9 mouse cellular contexts compared by ENCODE assay signal in genomic region chr5:120565171-120565905, GRCm38 (mm10). TPM values are rescaled to one million over a fixed set of nuclear protein-coding genes. Genes with fewer than 3 reads are reported as not detected.
A peak's percentile ranks its signal among the peaks of the same experiment; 100 is the strongest.
DNase-seq lines count a peak whose midpoint lies in the region; ATAC-seq lines count a peak whose summit lies in the region.
"Had no signal": no experiment of that assay in that cellular context is flagged by ENCODE, and none has a peak within 500 bp of the region (broad histone marks: within the 10 kb centered on the region; RNA-seq: fewer than 3 reads in every experiment).

No protein-coding gene starts in this region.

- no peaks in the 10 kb centered on the region for H3K9me3 ChIP-seq in midbrain, embryonic 10.5 days (replicated peaks)
- H3K9me3 ChIP-seq in midbrain, embryonic 11.5 days (ENCODE audit: control insufficient read depth, low read length) = no peaks in the 10 kb centered on the region
- no peaks in the 10 kb centered on the region for H3K9me3 ChIP-seq in liver, embryonic 11.5 days (ENCODE audit: control insufficient read depth, low read length)

- ATAC-seq in midbrain, embryonic 11.5 days (ENCODE audit: low FRiP score) = no peak
- ATAC-seq in liver, embryonic 11.5 days (replicated peaks; ENCODE audit: low FRiP score) = no peak

- peak; percentile 71 for DNase-seq in cerebellum, adult 9-10 months
- DNase-seq in cerebellum, adult 8-10 months = no peak
- no peak for DNase-seq in midbrain, embryonic 10.5 days (ENCODE audit: low spot score)
- no peak for DNase-seq in midbrain, embryonic 11.5 days (ENCODE audit: low spot score, missing footprints)
- no peak for DNase-seq in liver, embryonic 11.5 days (ENCODE audit: low spot score)
- DNase-seq in yolk sac, embryonic 10.5 days (ENCODE audit: low spot score) = peak; percentile 63
- DNase-seq in right cerebral cortex, adult 18-20 months = no peak
- no peak for DNase-seq in adrenal gland, postnatal 10 days

- H3K4me2 ChIP-seq in midbrain, embryonic 11.5 days = no peak overlapping the region
- H3K4me2 ChIP-seq in liver, embryonic 11.5 days = no peak overlapping the region

- H3K9ac ChIP-seq in midbrain, embryonic 11.5 days (ENCODE audit: low read length) = no peak overlapping the region
- no peak overlapping the region for H3K9ac ChIP-seq in liver, embryonic 11.5 days (ENCODE audit: low read depth, low read length)

- no peaks in the 10 kb centered on the region for H3K36me3 ChIP-seq in midbrain, embryonic 10.5 days
- no peaks in the 10 kb centered on the region for H3K36me3 ChIP-seq in midbrain, embryonic 11.5 days (ENCODE audit: control insufficient read depth, insufficient read depth, low read length)
- H3K36me3 ChIP-seq in liver, embryonic 11.5 days (ENCODE audit: control insufficient read depth, insufficient read depth, low read length) = no peaks in the 10 kb centered on the region

- H3K4me1 ChIP-seq in midbrain, embryonic 10.5 days = peaks cover 84% of the 10 kb centered on the region
- H3K4me1 ChIP-seq in midbrain, embryonic 11.5 days (ENCODE audit: control insufficient read depth, insufficient read depth, low read length) = peaks cover 38% of the 10 kb centered on the region
- H3K4me1 ChIP-seq in liver, embryonic 11.5 days (replicated peaks; ENCODE audit: control insufficient read depth, insufficient read depth, low read length) = peaks cover 58% of the 10 kb centered on the region

- H3K4me3 ChIP-seq in midbrain, embryonic 10.5 days = no peak overlapping the region
- H3K4me3 ChIP-seq in midbrain, embryonic 11.5 days (ENCODE audit: low read depth, low read length) = no peak overlapping the region
- H3K4me3 ChIP-seq in liver, embryonic 11.5 days (ENCODE audit: low read depth, low read length) = no peak overlapping the region

- WGBS in midbrain, embryonic 10.5 days = 50% methylated on average over 15 of the region's 15 CpGs
- WGBS in midbrain, embryonic 11.5 days = 51% methylated on average over 15 of the region's 15 CpGs
- 60% methylated on average over 15 of the region's 15 CpGs for WGBS in liver, embryonic 11.5 days

- no peaks in the 10 kb centered on the region for H3K27me3 ChIP-seq in midbrain, embryonic 10.5 days (ENCODE audit: low read depth, poor library complexity, severe bottlenecking)
- no peaks in the 10 kb centered on the region for H3K27me3 ChIP-seq in midbrain, embryonic 11.5 days (ENCODE audit: control insufficient read depth, insufficient read depth, low read length)
- H3K27me3 ChIP-seq in liver, embryonic 11.5 days (replicated peaks; ENCODE audit: control insufficient read depth, insufficient read depth, low read length) = no peaks in the 10 kb centered on the region

- H3K27ac ChIP-seq in midbrain, embryonic 10.5 days (replicated peaks) = peak overlapping the region; percentile 80
- H3K27ac ChIP-seq in midbrain, embryonic 11.5 days (ENCODE audit: low read depth, low read length) = no peak overlapping the region; the same call in 1 of the 2 replicates
- H3K27ac ChIP-seq in liver, embryonic 11.5 days (ENCODE audit: low read depth, low read length) = peak overlapping the region; percentile 30; the same call in 1 of the 2 replicates
- H3K27ac ChIP-seq: macrophage had no signal

RNA-seq across cellular contexts. Expression of gene Tpcn1, which starts 23.1 kb away (rescaled TPM):
- polyA plus RNA-seq in midbrain, embryonic 10.5 days (2016; fragmentation: Nextera tagmentation; extraction: Ambion mirVana) = 10.3 and 11.1 TPM in 2 replicates
- polyA plus RNA-seq in midbrain, embryonic 11.5 days (2014; fragmentation: Nextera tagmentation; extraction: Ambion mirVana) = 8.6 and 10.8 TPM in 2 replicates
- 27.4 and 29.7 TPM in 2 replicates for polyA plus RNA-seq in liver, embryonic 11.5 days (2014; fragmentation: Nextera tagmentation; extraction: Ambion mirVana)
- 10 to 100 TPM; 53.1 to 60.4 TPM for total RNA-seq in adrenal gland, postnatal 10 days (2021)

RNA-seq across cellular contexts. Expression of gene Iqcd, which starts 23.5 kb away (rescaled TPM):
- 0.95 and 0.98 TPM in 2 replicates for polyA plus RNA-seq in midbrain, embryonic 10.5 days (2016; fragmentation: Nextera tagmentation; extraction: Ambion mirVana)
- polyA plus RNA-seq in midbrain, embryonic 11.5 days (2014; fragmentation: Nextera tagmentation; extraction: Ambion mirVana) = 0.25 and 0.51 TPM in 2 replicates
- polyA plus RNA-seq in liver, embryonic 11.5 days (2014; fragmentation: Nextera tagmentation; extraction: Ambion mirVana) = 1.3 and 1.5 TPM in 2 replicates
- under 1 TPM; 0.42 to 0.51 TPM for total RNA-seq in adrenal gland, postnatal 10 days (2021)

RNA-seq across cellular contexts. Expression of gene Rita1, which starts 47.1 kb away (rescaled TPM):
- polyA plus RNA-seq in midbrain, embryonic 10.5 days (2016; fragmentation: Nextera tagmentation; extraction: Ambion mirVana) = 16.0 and 16.2 TPM in 2 replicates
- 7.9 and 8.9 TPM in 2 replicates for polyA plus RNA-seq in midbrain, embryonic 11.5 days (2014; fragmentation: Nextera tagmentation; extraction: Ambion mirVana)
- polyA plus RNA-seq in liver, embryonic 11.5 days (2014; fragmentation: Nextera tagmentation; extraction: Ambion mirVana) = 9.0 and 13.1 TPM in 2 replicates
- total RNA-seq in adrenal gland, postnatal 10 days (2021) = 10 to 100 TPM; 12.9 to 17.4 TPM

RNA-seq across cellular contexts. Expression of gene Ddx54, which starts 47.2 kb away (rescaled TPM):
- 59.4 and 59.7 TPM in 2 replicates for polyA plus RNA-seq in midbrain, embryonic 10.5 days (2016; fragmentation: Nextera tagmentation; extraction: Ambion mirVana)
- 26.4 and 32.2 TPM in 2 replicates for polyA plus RNA-seq in midbrain, embryonic 11.5 days (2014; fragmentation: Nextera tagmentation; extraction: Ambion mirVana)
- polyA plus RNA-seq in liver, embryonic 11.5 days (2014; fragmentation: Nextera tagmentation; extraction: Ambion mirVana) = 46.7 and 47.0 TPM in 2 replicates
- total RNA-seq in adrenal gland, postnatal 10 days (2021) = 10 to 100 TPM; 36.0 to 36.1 TPM

RNA-seq across cellular contexts. Expression of gene Slc8b1, which starts 54.4 kb away (rescaled TPM):
- polyA plus RNA-seq in midbrain, embryonic 10.5 days (2016; fragmentation: Nextera tagmentation; extraction: Ambion mirVana) = 3.9 and 4.6 TPM in 2 replicates
- 1.3 and 1.8 TPM in 2 replicates for polyA plus RNA-seq in midbrain, embryonic 11.5 days (2014; fragmentation: Nextera tagmentation; extraction: Ambion mirVana)
- polyA plus RNA-seq in liver, embryonic 11.5 days (2014; fragmentation: Nextera tagmentation; extraction: Ambion mirVana) = 5.1 and 5.5 TPM in 2 replicates
- total RNA-seq in adrenal gland, postnatal 10 days (2021) = 10 to 100 TPM; 35.2 to 39.3 TPM

Comparison
In these comparisons a context has a peak if more than half of its experiments do, and no peak if none do; other contexts are left out.
1. DNase-seq: peak in cerebellum, adult 9-10 months (single experiment) and yolk sac, embryonic 10.5 days (single experiment); none in cerebellum, adult 8-10 months (single experiment), midbrain, embryonic 10.5 days (single experiment), midbrain, embryonic 11.5 days (single experiment), liver, embryonic 11.5 days (single experiment), right cerebral cortex, adult 18-20 months (single experiment) and adrenal gland, postnatal 10 days (single experiment).